Mouse (Mus musculus) neural tube, embryonic 15.5 days (tissue): ENCODE measurements around the gene Trim39. TPM values are rescaled to one million over a fixed set of nuclear protein-coding genes. Genes with fewer than 3 reads are reported as not detected.
"Not testable (repeated sequence)": the region's sequence is repeated elsewhere in the genome, so short reads cannot be mapped to it uniquely, and the experiment has no call there.

Experiments used
- ATAC-seq: fragments of 200-750 bp; cut with Nextera tagmentation; 2 replicates; pipeline ENCODE4 v1.8.0; 2017; ENCODE audit warnings: mild to moderate bottlenecking, moderate TSS enrichment, moderate library complexity; ENCODE audit not compliant: low FRiP score
- H3K27ac ChIP-seq: fragments of 300-500 bp; sonication (generic); replicated peaks from 2 replicates; pipeline ENCODE4 v1.5.1; 2015; ENCODE audit warnings: mild to moderate bottlenecking, inconsistent platforms
- H3K27me3 ChIP-seq: fragments of 300-500 bp; sonication (generic); replicated peaks from 2 replicates; pipeline ENCODE4 v1.6.1; 2015; ENCODE audit warnings: inconsistent platforms
- H3K36me3 ChIP-seq: fragments of 300-500 bp; sonication (generic); 2 replicates; pipeline ENCODE4 v1.6.1; 2015; ENCODE audit warnings: inconsistent platforms
- H3K4me1 ChIP-seq: fragments of 300-500 bp; sonication (generic); 2 replicates; pipeline ENCODE4 v1.6.1; 2015; ENCODE audit warnings: inconsistent platforms
- H3K4me2 ChIP-seq: fragments of 300-500 bp; sonication (generic); 2 replicates; pipeline ENCODE4 v1.6.1; 2015; ENCODE audit warnings: inconsistent platforms, mild to moderate bottlenecking, moderate library complexity
- H3K4me3 ChIP-seq: fragments of 300-500 bp; sonication (generic); replicated peaks from 2 replicates; pipeline ENCODE4 v1.5.1; 2015; ENCODE audit warnings: mild to moderate bottlenecking, inconsistent platforms
- H3K9ac ChIP-seq: fragments of 300-500 bp; sonication (generic); replicated peaks from 2 replicates; pipeline ENCODE4 v1.6.1; 2015; ENCODE audit warnings: mild to moderate bottlenecking, inconsistent platforms
- H3K9me3 ChIP-seq: fragments of 300-500 bp; sonication (generic); replicated peaks from 2 replicates; pipeline ENCODE4 v1.6.1; 2016; ENCODE audit warnings: inconsistent platforms
- WGBS: fragments of 180-500 bp; shearing (Covaris S2); methylation state at CpG from one replicate; pipeline ENCODE4 v1.1.7; 2015; ENCODE audit warnings: mixed read lengths; 5-methylcytosine and 5-hydroxymethylcytosine counted together
- polyA plus RNA-seq: library from polyadenylated mRNA; unstranded; fragments of >200 nt; fragmentation: Nextera tagmentation; extraction: Ambion mirVana; gene quantifications from 2 replicates; pipeline ENCODE4 v1.2.1, GENCODE M21; 2015

Trim39 gene
- polyA plus RNA-seq = 23.7 and 26.7 TPM in 2 replicates

DNA sequence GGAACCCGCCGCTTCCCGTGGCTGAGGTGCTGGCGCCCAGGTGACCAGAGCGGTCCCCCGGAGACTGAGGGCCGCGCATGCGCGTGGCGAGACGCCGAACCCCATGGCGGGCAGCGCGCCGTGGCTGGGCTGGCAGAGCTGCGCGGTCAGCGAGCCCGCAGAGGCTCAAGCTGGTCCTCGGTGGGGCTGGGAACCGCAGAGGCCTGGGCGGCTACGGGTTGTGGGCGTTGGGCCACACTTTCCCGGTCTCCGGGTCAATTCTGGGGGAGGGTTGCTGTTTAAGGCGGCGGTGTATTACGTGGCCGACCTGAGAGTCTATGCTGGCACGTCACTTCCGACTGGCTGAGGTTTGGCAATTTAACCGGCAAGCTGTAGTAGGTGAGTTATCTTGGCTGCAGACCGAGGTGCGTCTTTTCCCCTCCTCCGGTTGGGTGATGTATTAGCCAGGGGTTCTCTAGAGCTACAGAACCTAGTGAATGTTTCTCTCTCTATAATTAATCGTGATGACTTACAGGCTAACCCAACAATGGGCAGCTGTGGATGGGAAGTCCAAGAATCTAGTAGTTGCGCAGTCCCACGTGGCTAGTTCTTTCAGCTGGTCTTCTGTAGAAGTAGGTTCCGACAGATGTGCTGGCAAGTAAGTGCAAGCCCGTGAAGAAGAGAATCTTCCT lies at the start of gene Trim39:
Gene Trim39, minus strand, starts transcription at position 662 of the 671 bp plus-strand sequence.
- H3K4me1 ChIP-seq = peaks cover 47% of the 10 kb centered on the region
- H3K36me3 ChIP-seq = peaks cover 33% of the 10 kb centered on the region
- no peaks in the 10 kb centered on the region for H3K27me3 ChIP-seq
- peak within 1 kb of the TSS; percentile 96 for H3K9ac ChIP-seq
- peak within 1 kb of the TSS; percentile 99 for H3K27ac ChIP-seq
- H3K4me3 ChIP-seq = peak within 1 kb of the TSS; percentile 98
- H3K4me2 ChIP-seq = peak within 1 kb of the TSS; percentile 90
- WGBS = under 1% methylated on average over 43 of the region's 43 CpGs
- H3K9me3 ChIP-seq = no peaks in the 10 kb centered on the region
- ATAC-seq = peak; percentile 87

GRCm38 (mm10) chr17:36315689-36316253 lies 43.7 kb upstream of the Trim39 start:
- no peaks in the 10 kb centered on the region for H3K36me3 ChIP-seq

GRCm38 (mm10) chr17:36315041-36315688 lies 43.1 kb upstream of the Trim39 start:
- peak; percentile 95 for ATAC-seq
- H3K4me3 ChIP-seq = peak overlapping the region; percentile 52
- H3K4me1 ChIP-seq = peaks cover 12% of the 10 kb centered on the region
- peak overlapping the region; percentile 73 for H3K4me2 ChIP-seq
- no peaks in the 10 kb centered on the region for H3K9me3 ChIP-seq
- H3K9ac ChIP-seq = peak overlapping the region; percentile 67
- under 1% methylated on average over 19 of the region's 19 CpGs for WGBS
- H3K36me3 ChIP-seq = no peaks in the 10 kb centered on the region
- H3K27ac ChIP-seq = peak overlapping the region; percentile 95
- no peaks in the 10 kb centered on the region for H3K27me3 ChIP-seq

More at GRCm38 (mm10) chr17:36315689-36316253, 43.7 kb upstream of the Trim39 start:
- H3K4me1 ChIP-seq = peaks cover 12% of the 10 kb centered on the region
- peak overlapping the region; percentile 52 for H3K4me3 ChIP-seq
- peak overlapping the region; percentile 95 for H3K27ac ChIP-seq
- peak overlapping the region; percentile 73 for H3K4me2 ChIP-seq
- ATAC-seq = peak; percentile 61
- no peaks in the 10 kb centered on the region for H3K27me3 ChIP-seq
- 24% methylated on average over 5 of the region's 5 CpGs for WGBS
- H3K9ac ChIP-seq = peak overlapping the region; percentile 67
- no peaks in the 10 kb centered on the region for H3K9me3 ChIP-seq

- Histone ChIP-seq H3K27me3 (no peaks in the 10 kb centered on the region), H3K27ac (peak overlapping the region; percentile 95), H3K9me3 (no peaks in the 10 kb centered on the region), H3K9ac (peak overlapping the region; percentile 67), H3K4me1 (peaks cover 12% of the 10 kb centered on the region), H3K4me2 (peak overlapping the region; percentile 73), H3K36me3 (no peaks in the 10 kb centered on the region), H3K4me3 (peak overlapping the region; percentile 52)
- WGBS = 5% methylated on average over 9 of the region's 9 CpGs
- peak; percentile 42 for ATAC-seq
These were observed 42.5 kb upstream of the Trim39 start for GRCm38 (mm10) chr17:36314511-36314910.

GRCm38 (mm10) chr17:36309293-36309692 lies 37.2 kb upstream of the Trim39 start:
- H3K27ac ChIP-seq = no peak overlapping the region
- no peaks in the 10 kb centered on the region for H3K27me3 ChIP-seq
- no peak overlapping the region for H3K4me3 ChIP-seq
- H3K36me3 ChIP-seq = no peaks in the 10 kb centered on the region
- 0 out of 2 replicates have a peak, but pooled peaks cover 2% of the 10 kb centered on the region for H3K4me1 ChIP-seq
- WGBS = 31% methylated on average over 1 of the region's 1 CpGs
- peak; percentile 85 for ATAC-seq
- no peak overlapping the region for H3K9ac ChIP-seq
- H3K4me2 ChIP-seq = peak overlapping the region; percentile 36
- H3K9me3 ChIP-seq = no peaks in the 10 kb centered on the region

GRCm38 (mm10) chr17:36308855-36309254 lies 36.8 kb upstream of the Trim39 start:
- H3K4me2 ChIP-seq = peak overlapping the region; percentile 36
- not testable (repeated sequence) for H3K9me3 ChIP-seq, H3K9ac ChIP-seq, H3K27me3 ChIP-seq, H3K4me3 ChIP-seq, H3K36me3 ChIP-seq, H3K27ac ChIP-seq, H3K4me1 ChIP-seq
- WGBS = 0% methylated on average over 3 of the region's 3 CpGs
- ATAC-seq = peak; percentile 90

- 0 out of 2 replicates have a peak, but pooled peaks cover 1% of the 10 kb centered on the region for H3K4me1 ChIP-seq
- H3K9me3 ChIP-seq = no peaks in the 10 kb centered on the region
- peaks cover 7% of the 10 kb centered on the region; the same call in 1 of the 2 replicates for H3K36me3 ChIP-seq
- H3K27ac ChIP-seq = no peak within 1 kb of the TSS
- ATAC-seq = no peak
- no peak within 1 kb of the TSS for H3K4me3 ChIP-seq
- H3K27me3 ChIP-seq = no peaks in the 10 kb centered on the region
- 89% methylated on average over 2 of the region's 2 CpGs for WGBS
- no peak within 1 kb of the TSS for H3K4me2 ChIP-seq
- H3K9ac ChIP-seq = no peak within 1 kb of the TSS
These were observed 14.3 kb upstream of the Trim39 start, which contains the start of gene H2-M10.2 for GRCm38 (mm10) chr17:36286390-36286789. H2-M10.2 (minus strand) TSS chr17:36286490.

DNA sequence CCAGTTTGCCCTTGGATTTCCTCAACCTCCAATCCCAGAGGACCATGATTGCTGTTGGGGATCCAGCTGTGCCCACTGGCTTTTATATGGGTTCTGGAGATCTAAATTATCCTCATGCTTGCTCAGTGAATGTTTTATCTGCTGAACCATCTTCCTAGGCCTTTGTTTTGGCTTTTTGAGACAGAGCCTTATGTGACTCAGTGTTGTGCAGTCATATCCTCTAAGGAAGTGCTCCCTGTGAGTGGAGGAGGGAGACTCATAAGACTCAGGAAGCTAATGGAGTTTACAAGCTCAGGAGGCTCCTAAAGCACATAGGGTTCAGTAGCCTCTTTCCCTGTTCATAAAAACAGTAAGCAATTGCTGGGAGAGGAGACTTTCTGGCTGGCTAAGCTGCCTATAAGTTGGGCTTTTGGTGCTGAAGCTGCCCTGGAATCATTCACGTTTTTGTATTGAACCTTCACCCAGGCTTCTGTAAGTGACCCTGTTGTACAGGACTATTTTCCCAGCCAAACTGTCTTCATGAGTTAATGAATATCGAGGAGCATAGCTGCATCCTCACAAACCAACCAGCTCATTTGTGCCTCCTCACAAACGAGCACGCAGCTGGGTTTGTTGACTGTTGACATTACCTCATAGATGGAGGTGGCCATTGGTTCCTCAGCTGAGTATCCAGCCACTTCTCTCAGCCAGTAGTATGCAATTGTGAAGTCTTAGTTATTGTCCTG lies 9.6 kb upstream of the Trim39 start:
- Histone ChIP-seq H3K4me3 (no peak overlapping the region), H3K4me2 (no peak overlapping the region), H3K36me3 (peaks cover 32% of the 10 kb centered on the region), H3K4me1 (0 out of 2 replicates have a peak, but pooled peaks cover 3% of the 10 kb centered on the region), H3K9me3 (no peaks in the 10 kb centered on the region), H3K27me3 (no peaks in the 10 kb centered on the region), H3K27ac (no peak overlapping the region), H3K9ac (no peak overlapping the region)
- ATAC-seq = no peak
- WGBS = 97% methylated on average over 4 of the region's 4 CpGs

DNA sequence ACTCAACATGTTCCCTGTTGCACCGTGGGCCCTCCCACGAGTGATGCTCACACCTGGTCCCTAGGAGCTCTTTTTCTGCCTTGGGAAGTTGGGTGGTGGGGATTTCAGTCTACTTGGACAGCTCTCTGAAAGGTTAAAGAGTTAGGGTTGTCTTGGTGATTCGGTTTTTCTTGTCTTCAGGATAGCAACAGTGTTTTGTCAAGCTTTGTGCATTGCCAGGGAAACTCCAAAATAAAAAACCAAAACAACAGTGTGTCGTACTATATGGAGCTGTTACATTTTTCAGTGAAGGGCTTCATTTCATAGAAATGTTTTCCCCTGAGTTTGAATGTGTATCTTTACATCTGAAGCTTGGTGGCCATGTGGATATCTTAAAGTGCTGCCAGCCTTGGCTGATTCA lies 2.7 kb upstream of the Trim39 start:
- no peaks in the 10 kb centered on the region for H3K27me3 ChIP-seq
- H3K4me1 ChIP-seq = peaks cover 41% of the 10 kb centered on the region
- no peak overlapping the region for H3K4me2 ChIP-seq
- no peak overlapping the region for H3K27ac ChIP-seq
- peaks cover 25% of the 10 kb centered on the region; the same call in 1 of the 2 replicates for H3K36me3 ChIP-seq
- no peaks in the 10 kb centered on the region for H3K9me3 ChIP-seq
- WGBS = 93% methylated on average over 4 of the region's 4 CpGs
- ATAC-seq = no peak
- H3K9ac ChIP-seq = no peak overlapping the region
- H3K4me3 ChIP-seq = no peak overlapping the region

- no peak overlapping the region for H3K4me3 ChIP-seq
- H3K4me1 ChIP-seq = peaks cover 43% of the 10 kb centered on the region
- no peak for ATAC-seq
- H3K9me3 ChIP-seq = no peaks in the 10 kb centered on the region
- no peak overlapping the region for H3K27ac ChIP-seq
- 0 out of 2 replicates have a peak overlapping the region, but pooled peaks have one; percentile 90 for H3K4me2 ChIP-seq
- peaks cover 24% of the 10 kb centered on the region for H3K36me3 ChIP-seq
- no peak overlapping the region for H3K9ac ChIP-seq
- WGBS = 89% methylated on average over 4 of the region's 4 CpGs
- no peaks in the 10 kb centered on the region for H3K27me3 ChIP-seq
These were observed 1.7 kb upstream of the Trim39 start for GRCm38 (mm10) chr17:36273796-36274195.

GRCm38 (mm10) chr17:36272643-36273366 lies 758 bp upstream of the Trim39 start:
- Histone ChIP-seq H3K4me2 (peak overlapping the region; percentile 90), H3K36me3 (peaks cover 22% of the 10 kb centered on the region), H3K27me3 (no peaks in the 10 kb centered on the region), H3K27ac (no peak overlapping the region), H3K4me1 (peaks cover 47% of the 10 kb centered on the region), H3K4me3 (peak overlapping the region; percentile 98), H3K9ac (peak overlapping the region; percentile 96), H3K9me3 (no peaks in the 10 kb centered on the region)
- 85% methylated on average over 9 of the region's 9 CpGs for WGBS
- ATAC-seq = no peak
